Mouse (Mus musculus): ENCODE measurements around the gene Smtnl1.
"Not testable (repeated sequence)": the region's sequence is repeated elsewhere in the genome, so short reads cannot be mapped to it uniquely, and the experiment has no call there.

- TF ChIP-seq EP300 (IDR thresholded peaks at IDR 0.05; ENCODE audit: low read depth in 1 of 2, low read length in 2 of 2); ETS1 (IDR thresholded peaks at IDR 0.05; ENCODE audit: low read depth, low read length); CHD2 (IDR thresholded peaks at IDR 0.05; ENCODE audit: low read length); ZC3H11A (IDR thresholded peaks at IDR 0.05; ENCODE audit: low read depth, low read length); SMC3 (IDR thresholded peaks at IDR 0.05; ENCODE audit: low read depth, low read length); POLR2A (IDR thresholded peaks at IDR 0.05; ENCODE audit: control insufficient read depth in 1 of 2, insufficient read depth in 1 of 2, low read depth in 1 of 2, low read length in 2 of 2, poor library complexity in 1 of 2); ZMIZ1 (IDR thresholded peaks at IDR 0.05; ENCODE audit: low read depth, low read length); CTCF (IDR thresholded peaks at IDR 0.05 in 2 of 3, conservative IDR thresholded peaks at IDR 0.05 in 1 of 3; ENCODE audit: control insufficient read depth in 1 of 3, insufficient read depth in 1 of 3, low read depth in 2 of 3, low read length in 3 of 3, poor library complexity in 1 of 3, severe bottlenecking in 1 of 3); TCF12 (IDR thresholded peaks at IDR 0.05; ENCODE audit: low read depth, low read length); JUND (IDR thresholded peaks at IDR 0.05; ENCODE audit: low read depth, low read length); GATA1 (IDR thresholded peaks at IDR 0.05; ENCODE audit: low read depth, low read length); USF1 (IDR thresholded peaks at IDR 0.05; ENCODE audit: low read depth, low read length); MAFK (IDR thresholded peaks at IDR 0.05; ENCODE audit: borderline replicate concordance, low read depth, low read length): not testable (repeated sequence)
Measured at GRCm38 (mm10) chr2:84801223-84801622, 21.2 kb downstream of the Smtnl1 start.

Data from MEL (cell line).